Mouse (Mus musculus): ENCODE results near the gene Satb2. TPM values are rescaled to one million over a fixed set of nuclear protein-coding genes. Genes with fewer than 3 reads are reported as not detected.

Gene Satb2
- polyA plus RNA-seq, 1 experiment from 2014 or later, result 1.1 TPM

DNA sequence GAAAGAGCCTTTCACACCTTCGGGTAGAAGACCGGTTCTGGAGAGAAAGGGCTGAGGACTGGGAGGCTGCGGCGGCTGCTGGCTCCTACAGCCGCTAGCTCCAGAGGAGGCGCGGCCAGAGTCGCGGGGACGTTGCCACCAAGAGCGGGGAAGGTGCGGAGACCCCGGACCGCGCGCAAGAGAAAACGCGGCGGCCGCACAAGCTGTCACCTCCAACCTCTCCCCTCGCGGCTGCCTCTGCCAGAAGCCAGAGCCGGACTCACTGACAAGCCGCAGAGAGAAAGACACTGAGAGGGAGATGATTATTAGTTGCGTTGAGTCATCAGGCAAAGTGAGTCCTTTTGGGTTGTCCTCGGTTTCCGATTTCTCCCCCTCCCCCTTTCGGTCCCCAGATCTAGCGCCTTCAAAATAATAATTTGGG lies 7.0 kb downstream of the Satb2 start:
- H3K4me1 ChIP-seq, result peaks cover 52% of the 10 kb centered on the region
- H3K27ac ChIP-seq, result no peak overlapping the region; the same call in 1 of the 2 replicates
- WGBS, result under 1% methylated on average over 29 of the region's 29 CpGs
- peak overlapping the region; percentile 81 for H3K4me3 ChIP-seq
- H3K9me3 ChIP-seq (replicated peaks), result no peaks in the 10 kb centered on the region
- no peaks in the 10 kb centered on the region for H3K36me3 ChIP-seq
- DNase-seq (ENCODE audit: low spot score), result peak; percentile 69
- H3K27me3 ChIP-seq (ENCODE audit: low read depth, poor library complexity, severe bottlenecking), result peaks cover 67% of the 10 kb centered on the region

GRCm38 (mm10) chr1:56970740-56971141 lies 7.7 kb downstream of the Satb2 start:
- H3K4me3 ChIP-seq, result peak overlapping the region; percentile 81
- peaks cover 52% of the 10 kb centered on the region for H3K4me1 ChIP-seq
- H3K27ac ChIP-seq, result peak overlapping the region; percentile 56; the same call in 1 of the 2 replicates
- no peaks in the 10 kb centered on the region for H3K36me3 ChIP-seq
- peak; percentile 60 for DNase-seq (ENCODE audit: low spot score)
- under 1% methylated on average over 27 of the region's 27 CpGs for WGBS
- no peaks in the 10 kb centered on the region for H3K9me3 ChIP-seq (replicated peaks)
- peaks cover 59% of the 10 kb centered on the region for H3K27me3 ChIP-seq (ENCODE audit: low read depth, poor library complexity, severe bottlenecking)

- Histone ChIP-seq H3K27ac (0 out of 2 replicates have a peak overlapping the region, but pooled peaks have one; percentile 25), H3K27me3 (ENCODE audit: low read depth, poor library complexity, severe bottlenecking) (peaks cover 56% of the 10 kb centered on the region), H3K4me3 (peak overlapping the region; percentile 81), H3K9me3 (replicated peaks) (no peaks in the 10 kb centered on the region), H3K36me3 (no peaks in the 10 kb centered on the region), H3K4me1 (peaks cover 55% of the 10 kb centered on the region)
- DNase-seq (ENCODE audit: low spot score), result peak; percentile 65
- under 1% methylated on average over 47 of the region's 47 CpGs for WGBS
Measured at GRCm38 (mm10) chr1:56969364-56970360, 8.8 kb downstream of the Satb2 start.

- no peaks in the 10 kb centered on the region for H3K9me3 ChIP-seq (replicated peaks)
- peaks cover 38% of the 10 kb centered on the region for H3K4me1 ChIP-seq
- H3K27me3 ChIP-seq (ENCODE audit: low read depth, poor library complexity, severe bottlenecking), result peaks cover 80% of the 10 kb centered on the region
- no peak overlapping the region for H3K27ac ChIP-seq
- DNase-seq (ENCODE audit: low spot score), result peak; percentile 59
- 27% methylated on average over 3 of the region's 3 CpGs for WGBS
- no peaks in the 10 kb centered on the region for H3K36me3 ChIP-seq
- no peak overlapping the region for H3K4me3 ChIP-seq
Measured at GRCm38 (mm10) chr1:56965879-56966579, 12.4 kb downstream of the Satb2 start.

- H3K36me3 ChIP-seq, result no peaks in the 10 kb centered on the region
- DNase-seq (ENCODE audit: low spot score), result no peak
- no peak overlapping the region for H3K27ac ChIP-seq
- H3K9me3 ChIP-seq (replicated peaks), result no peaks in the 10 kb centered on the region
- H3K4me3 ChIP-seq, result no peak overlapping the region
- H3K27me3 ChIP-seq (ENCODE audit: low read depth, poor library complexity, severe bottlenecking), result peaks cover 80% of the 10 kb centered on the region
- WGBS, result 82% methylated on average over 7 of the region's 7 CpGs
- peaks cover 24% of the 10 kb centered on the region for H3K4me1 ChIP-seq
Measured at GRCm38 (mm10) chr1:56964493-56964892, 14.0 kb downstream of the Satb2 start.

GRCm38 (mm10) chr1:56963291-56963690 lies 15.2 kb downstream of the Satb2 start:
- no peaks in the 10 kb centered on the region for H3K36me3 ChIP-seq
- 78% methylated on average over 4 of the region's 4 CpGs for WGBS
- H3K27me3 ChIP-seq (ENCODE audit: low read depth, poor library complexity, severe bottlenecking), result peaks cover 80% of the 10 kb centered on the region
- no peak overlapping the region for H3K4me3 ChIP-seq
- H3K27ac ChIP-seq, result no peak overlapping the region
- H3K4me1 ChIP-seq, result peaks cover 18% of the 10 kb centered on the region
- DNase-seq (ENCODE audit: low spot score), result no peak
- no peaks in the 10 kb centered on the region for H3K9me3 ChIP-seq (replicated peaks)

GRCm38 (mm10) chr1:56958996-56959395 lies 19.5 kb downstream of the Satb2 start:
- Histone ChIP-seq H3K27ac (no peak overlapping the region), H3K4me1 (peaks cover 11% of the 10 kb centered on the region), H3K27me3 (ENCODE audit: low read depth, poor library complexity, severe bottlenecking) (peaks cover 63% of the 10 kb centered on the region), H3K4me3 (no peak overlapping the region), H3K36me3 (no peaks in the 10 kb centered on the region), H3K9me3 (replicated peaks) (no peaks in the 10 kb centered on the region)
- no peak for DNase-seq (ENCODE audit: low spot score)
- 94% methylated on average over 5 of the region's 5 CpGs for WGBS

- Histone ChIP-seq H3K36me3 (no peaks in the 10 kb centered on the region), H3K27ac (no peak overlapping the region), H3K4me3 (no peak overlapping the region), H3K4me1 (peaks cover 11% of the 10 kb centered on the region), H3K27me3 (ENCODE audit: low read depth, poor library complexity, severe bottlenecking) (peaks cover 60% of the 10 kb centered on the region), H3K9me3 (replicated peaks) (no peaks in the 10 kb centered on the region)
- 92% methylated on average over 7 of the region's 7 CpGs for WGBS
- DNase-seq (ENCODE audit: low spot score), result no peak
Measured at GRCm38 (mm10) chr1:56957942-56958341, 20.5 kb downstream of the Satb2 start.

GRCm38 (mm10) chr1:56956811-56957210 lies 21.6 kb downstream of the Satb2 start:
- H3K27me3 ChIP-seq (ENCODE audit: low read depth, poor library complexity, severe bottlenecking), result peaks cover 52% of the 10 kb centered on the region
- no peak for DNase-seq (ENCODE audit: low spot score)
- no peaks in the 10 kb centered on the region for H3K36me3 ChIP-seq
- no peak overlapping the region for H3K4me3 ChIP-seq
- no peaks in the 10 kb centered on the region for H3K9me3 ChIP-seq (replicated peaks)
- 91% methylated on average over 2 of the region's 2 CpGs for WGBS
- H3K27ac ChIP-seq, result no peak overlapping the region
- peaks cover 11% of the 10 kb centered on the region for H3K4me1 ChIP-seq

DNA sequence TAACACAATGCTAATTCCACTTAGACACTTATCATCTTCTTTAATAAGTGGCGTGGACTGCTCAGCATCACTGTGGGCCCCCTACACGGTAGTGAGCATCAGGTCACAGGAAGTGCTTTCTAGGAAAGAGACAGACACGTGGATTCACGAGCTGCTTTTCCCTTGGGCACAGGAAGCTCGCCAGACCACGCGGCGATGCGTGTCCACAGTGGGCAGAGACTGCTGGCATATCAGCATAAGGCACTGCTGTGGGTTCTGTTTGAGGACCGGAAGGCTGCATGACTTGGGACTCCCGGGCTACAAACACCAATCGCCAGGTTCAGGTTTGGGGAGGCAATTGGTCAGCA lies 22.7 kb downstream of the Satb2 start:
- Histone ChIP-seq H3K27me3 (ENCODE audit: low read depth, poor library complexity, severe bottlenecking) (peaks cover 41% of the 10 kb centered on the region), H3K9me3 (replicated peaks) (no peaks in the 10 kb centered on the region), H3K4me3 (no peak overlapping the region), H3K27ac (0 out of 2 replicates have a peak overlapping the region, but pooled peaks have one; percentile 3), H3K36me3 (no peaks in the 10 kb centered on the region), H3K4me1 (peaks cover 11% of the 10 kb centered on the region)
- no peak for DNase-seq (ENCODE audit: low spot score)
- WGBS, result 74% methylated on average over 12 of the region's 12 CpGs

DNA sequence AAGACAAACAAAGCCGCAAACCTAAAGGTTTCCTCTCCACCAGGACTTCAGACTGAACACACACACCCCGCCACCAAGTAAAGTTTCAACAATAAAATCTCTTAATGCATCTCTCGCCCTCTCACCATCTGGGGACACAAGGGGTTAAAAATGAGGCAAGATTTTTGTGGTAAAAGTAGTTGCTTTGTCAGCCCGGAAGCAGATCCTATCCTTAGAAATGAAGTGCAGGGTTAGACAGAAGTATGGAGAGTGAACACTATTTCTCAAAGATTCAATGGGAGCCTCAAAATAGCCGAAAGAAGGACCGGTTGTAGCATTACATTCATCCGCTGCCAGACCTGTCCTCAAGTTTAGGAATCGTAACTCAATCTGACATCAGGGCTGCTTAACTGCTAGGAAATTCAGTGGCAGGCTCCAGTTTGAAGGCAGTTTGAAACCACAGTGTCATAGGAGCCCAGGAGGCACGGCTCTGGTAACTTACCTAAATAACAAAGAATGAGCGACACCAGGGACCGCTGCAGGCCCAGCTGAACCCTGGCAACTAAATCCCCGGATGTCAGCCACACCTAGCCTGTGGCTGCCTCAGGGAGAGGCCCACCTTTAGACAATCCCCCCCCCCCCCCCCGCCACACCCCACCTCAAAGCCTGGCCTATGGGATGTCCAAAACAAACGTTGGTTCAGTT lies 23.3 kb downstream of the Satb2 start:
- 54% methylated on average over 14 of the region's 14 CpGs for WGBS
- DNase-seq (ENCODE audit: low spot score), result no peak

DNA sequence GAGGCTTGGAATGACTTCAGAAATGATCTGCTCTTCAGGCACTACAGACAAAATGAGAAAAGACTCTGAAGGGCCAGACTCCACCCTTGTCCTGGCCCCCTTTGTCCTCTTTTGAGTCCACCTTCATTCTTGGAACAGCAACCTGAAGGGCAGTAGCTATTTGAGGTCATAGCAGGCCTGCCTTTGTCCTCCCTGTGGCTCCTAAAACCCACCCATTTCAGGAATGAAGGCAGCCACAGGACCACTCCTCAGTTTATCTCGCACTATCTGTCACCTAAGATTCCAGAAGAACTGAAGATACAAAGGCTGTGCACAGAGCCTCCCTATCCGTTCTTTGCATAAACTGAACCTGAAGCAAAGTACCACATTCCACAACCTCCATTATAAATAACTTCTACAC lies 24.9 kb downstream of the Satb2 start:
- no peak for DNase-seq (ENCODE audit: low spot score)
- Histone ChIP-seq H3K36me3 (no peaks in the 10 kb centered on the region), H3K9me3 (replicated peaks) (no peaks in the 10 kb centered on the region), H3K4me3 (no peak overlapping the region), H3K27ac (no peak overlapping the region), H3K27me3 (ENCODE audit: low read depth, poor library complexity, severe bottlenecking) (peaks cover 20% of the 10 kb centered on the region; the same call in 1 of the 2 replicates), H3K4me1 (peaks cover 11% of the 10 kb centered on the region)
- WGBS, result 84% methylated on average over 2 of the region's 2 CpGs

More for the DNA sequence above, 23.3 kb downstream of the Satb2 start:
- Histone ChIP-seq H3K4me3 (no peak overlapping the region), H3K27ac (0 out of 2 replicates have a peak overlapping the region, but pooled peaks have one; percentile 3), H3K36me3 (no peaks in the 10 kb centered on the region), H3K4me1 (peaks cover 11% of the 10 kb centered on the region), H3K27me3 (ENCODE audit: low read depth, poor library complexity, severe bottlenecking) (peaks cover 37% of the 10 kb centered on the region), H3K9me3 (replicated peaks) (no peaks in the 10 kb centered on the region)
